Mouse (Mus musculus) cerebellum, adult 2 months (tissue): Measurements from ENCODE around the gene Gins3. TPM values are rescaled to one million over a fixed set of nuclear protein-coding genes. Genes with fewer than 3 reads are reported as not detected.

ENCODE experiments used
- DNase-seq, 2 experiments: peaks; one replicate each; pipeline ENCODE4 v3.0.0; 2021
- H3K27ac ChIP-seq: fragments of 200-500 bp; 2 replicates; pipeline ENCODE4 v1.5.1; 2012; ENCODE audit warnings: low read length, control low read depth, inconsistent platforms; ENCODE audit not compliant: insufficient read depth
- H3K27me3 ChIP-seq: fragments of 200-500 bp; 2 replicates; pipeline ENCODE4 v1.6.1; 2012; ENCODE audit warnings: inconsistent platforms, mild to moderate bottlenecking, low read length, moderate library complexity; ENCODE audit not compliant: control insufficient read depth, insufficient read depth
- H3K4me1 ChIP-seq: fragments of 200-500 bp; 2 replicates; pipeline ENCODE4 v1.6.1; 2011; ENCODE audit warnings: low read length; ENCODE audit not compliant: control insufficient read depth, insufficient read depth
- H3K4me3 ChIP-seq: fragments of 200-500 bp; replicated peaks from 2 replicates; pipeline ENCODE3; 2011; ENCODE audit warnings: mild to moderate bottlenecking, low read depth, low read length, control low read depth; ENCODE audit not compliant: insufficient read depth
- CTCF ChIP-seq: fragments of 200-500 bp; IDR thresholded peaks from 2 replicates; pipeline ENCODE4 v1.5.1; 2011; ENCODE audit warnings: low read depth, mild to moderate bottlenecking, control low read depth, low read length, moderate library complexity, borderline replicate concordance; ENCODE audit not compliant: insufficient read depth
- POLR2A ChIP-seq: fragments of 200-500 bp; IDR thresholded peaks from 2 replicates; pipeline ENCODE4 v1.6.1; 2011; ENCODE audit warnings: low read length, control low read depth, borderline replicate concordance; ENCODE audit not compliant: insufficient read depth
- WGBS: fragments of 180-500 bp; shearing (Covaris S2); methylation state at CpG from one replicate; pipeline ENCODE4 v1.1.7; 2018; 5-methylcytosine and 5-hydroxymethylcytosine counted together
- polyA plus RNA-seq: library from polyadenylated mRNA; depleted of rRNA; stranded (reverse); fragments of >200 nt; gene quantifications from 2 replicates; pipeline ENCODE4 v1.2.3, GENCODE M21; 2012

Gins3 gene
- polyA plus RNA-seq, 1 experiment = 3.0 TPM

- TF ChIP-seq CTCF (no peak), POLR2A (no peak)
- no peak for DNase-seq
- no peaks in the 10 kb centered on the region for H3K27me3 ChIP-seq
- no peaks in the 10 kb centered on the region for H3K4me1 ChIP-seq
- H3K27ac ChIP-seq = no peak overlapping the region
- no peak overlapping the region for H3K4me3 ChIP-seq
- WGBS = 62% methylated on average over 8 of the region's 8 CpGs
Observed at GRCm38 (mm10) chr8:95668163-95668958, 35.1 kb downstream of the Gins3 start.

GRCm38 (mm10) chr8:95669967-95670366 lies 36.7 kb downstream of the Gins3 start:
- Histone ChIP-seq H3K4me1 (no peaks in the 10 kb centered on the region), H3K27me3 (no peaks in the 10 kb centered on the region), H3K27ac (no peak overlapping the region), H3K4me3 (no peak overlapping the region)
- no peak for DNase-seq
- TF ChIP-seq POLR2A = no peak
- no peak for TF ChIP-seq CTCF
- WGBS = 80% methylated on average over 2 of the region's 2 CpGs

- TF ChIP-seq POLR2A = no peak
- no peak for TF ChIP-seq CTCF
- no peak for DNase-seq
- Histone ChIP-seq H3K4me1 (no peaks in the 10 kb centered on the region), H3K27ac (no peak overlapping the region), H3K27me3 (no peaks in the 10 kb centered on the region), H3K4me3 (no peak overlapping the region)
- WGBS = 71% methylated on average over 6 of the region's 6 CpGs
Observed at GRCm38 (mm10) chr8:95671861-95672260, 38.6 kb downstream of the Gins3 start.

GRCm38 (mm10) chr8:95672811-95673210 lies 39.6 kb downstream of the Gins3 start:
- H3K27ac ChIP-seq = no peak overlapping the region
- no peaks in the 10 kb centered on the region for H3K4me1 ChIP-seq
- TF ChIP-seq CTCF (no peak), POLR2A (no peak)
- 80% methylated on average over 5 of the region's 5 CpGs for WGBS
- no peaks in the 10 kb centered on the region for H3K27me3 ChIP-seq
- DNase-seq = no peak
- no peak overlapping the region for H3K4me3 ChIP-seq

- H3K4me3 ChIP-seq = peak within 1 kb of the TSS; percentile 34
- H3K27ac ChIP-seq = no peak within 1 kb of the TSS; the same call in 1 of the 2 replicates
- WGBS = 79% methylated on average over 9 of the region's 9 CpGs
- TF ChIP-seq POLR2A (no peak), CTCF (no peak)
- DNase-seq = no peak
- H3K4me1 ChIP-seq = no peaks in the 10 kb centered on the region
- 0 out of 2 replicates have a peak, but pooled peaks cover 1% of the 10 kb centered on the region for H3K27me3 ChIP-seq
Observed at GRCm38 (mm10) chr8:95676631-95677030, 43.4 kb downstream of the Gins3 start, which contains the start of gene Ndrg4. Gene Ndrg4, plus strand, starts transcription at chr8:95676980.

GRCm38 (mm10) chr8:95677591-95678023 lies 44.4 kb downstream of the Gins3 start:
- DNase-seq = peak; percentile 18
- H3K27ac ChIP-seq = no peak overlapping the region
- H3K4me3 ChIP-seq = peak overlapping the region; percentile 34
- H3K4me1 ChIP-seq = no peaks in the 10 kb centered on the region
- no peak for TF ChIP-seq POLR2A
- no peak for TF ChIP-seq CTCF
- H3K27me3 ChIP-seq = 0 out of 2 replicates have a peak, but pooled peaks cover 1% of the 10 kb centered on the region
- 2% methylated on average over 31 of the region's 48 CpGs for WGBS

- TF ChIP-seq POLR2A (no peak), CTCF (no peak)
- H3K4me3 ChIP-seq = peak overlapping the region; percentile 34
- under 1% methylated on average over 64 of the region's 70 CpGs for whole genome bisulfite sequencing
- peak; percentile 43 to 48 for DNase-seq
- H3K27ac ChIP-seq = no peak overlapping the region
- H3K4me1 ChIP-seq = no peaks in the 10 kb centered on the region
- H3K27me3 ChIP-seq = 0 out of 2 replicates have a peak, but pooled peaks cover 1% of the 10 kb centered on the region
Observed at GRCm38 (mm10) chr8:95678024-95678611, 44.9 kb downstream of the Gins3 start.

- H3K4me3 ChIP-seq = no peak overlapping the region
- TF ChIP-seq CTCF (no peak), POLR2A (no peak)
- WGBS = 25% methylated on average over 10 of the region's 10 CpGs
- no peaks in the 10 kb centered on the region for H3K27me3 ChIP-seq
- H3K4me1 ChIP-seq = no peaks in the 10 kb centered on the region
- DNase-seq = no peak
- H3K27ac ChIP-seq = no peak overlapping the region
Observed at GRCm38 (mm10) chr8:95688073-95688672, 54.9 kb downstream of the Gins3 start.
